Mouse (Mus musculus): ENCODE results near the gene Kiss1r. TPM values are rescaled to one million over a fixed set of nuclear protein-coding genes. Genes with fewer than 3 reads are reported as not detected.

The Kiss1r gene
- polyA plus RNA-seq, 1 experiment from 2014 or later: 3.7 TPM

GRCm38 (mm10) chr10:79966886-79967400 lies 50.2 kb downstream of the Kiss1r start:
- no peak for ATAC-seq
- WGBS: 93% methylated on average over 5 of the region's 5 CpGs
- Histone ChIP-seq H3K36me3 (ENCODE audit: control insufficient read depth, insufficient read depth, low read length) (peaks cover 32% of the 10 kb centered on the region), H3K9ac (ENCODE audit: low read depth, low read length) (no peak overlapping the region), H3K4me3 (ENCODE audit: low read length) (no peak overlapping the region), H3K27me3 (replicated peaks; ENCODE audit: control insufficient read depth, insufficient read depth, low read length) (peaks cover 19% of the 10 kb centered on the region), H3K4me2 (ENCODE audit: low read length) (no peak overlapping the region), H3K27ac (ENCODE audit: low read depth, low read length) (no peak overlapping the region), H3K9me3 (ENCODE audit: control insufficient read depth, low read length) (no peaks in the 10 kb centered on the region), H3K4me1 (ENCODE audit: control insufficient read depth, insufficient read depth, low read depth, low read length) (peaks cover 7% of the 10 kb centered on the region)

GRCm38 (mm10) chr10:79968181-79968580 lies 51.4 kb downstream of the Kiss1r start:
- Histone ChIP-seq H3K9ac (ENCODE audit: low read depth, low read length) (no peak overlapping the region), H3K4me1 (ENCODE audit: control insufficient read depth, insufficient read depth, low read depth, low read length) (peaks cover 7% of the 10 kb centered on the region), H3K27ac (ENCODE audit: low read depth, low read length) (no peak overlapping the region), H3K36me3 (ENCODE audit: control insufficient read depth, insufficient read depth, low read length) (peaks cover 25% of the 10 kb centered on the region), H3K4me2 (ENCODE audit: low read length) (no peak overlapping the region), H3K4me3 (ENCODE audit: low read length) (no peak overlapping the region), H3K27me3 (replicated peaks; ENCODE audit: control insufficient read depth, insufficient read depth, low read length) (peaks cover 23% of the 10 kb centered on the region), H3K9me3 (ENCODE audit: control insufficient read depth, low read length) (no peaks in the 10 kb centered on the region)
- 71% methylated on average over 1 of the region's 1 CpGs for WGBS
- no peak for ATAC-seq

- Histone ChIP-seq H3K27me3 (replicated peaks; ENCODE audit: control insufficient read depth, insufficient read depth, low read length) (peaks cover 23% of the 10 kb centered on the region), H3K9ac (ENCODE audit: low read depth, low read length) (no peak overlapping the region), H3K4me3 (ENCODE audit: low read length) (no peak overlapping the region), H3K4me1 (ENCODE audit: control insufficient read depth, insufficient read depth, low read depth, low read length) (peaks cover 7% of the 10 kb centered on the region), H3K4me2 (ENCODE audit: low read length) (no peak overlapping the region), H3K9me3 (ENCODE audit: control insufficient read depth, low read length) (no peaks in the 10 kb centered on the region), H3K27ac (ENCODE audit: low read depth, low read length) (no peak overlapping the region; the same call in 1 of the 2 replicates), H3K36me3 (ENCODE audit: control insufficient read depth, insufficient read depth, low read length) (peaks cover 30% of the 10 kb centered on the region)
- ATAC-seq: no peak
- 8% methylated on average over 3 of the region's 3 CpGs for WGBS
Measured at GRCm38 (mm10) chr10:79969124-79969568, 52.4 kb downstream of the Kiss1r start.

- peak within 1 kb of the TSS; percentile 72 for H3K4me2 ChIP-seq (ENCODE audit: low read length)
- ATAC-seq: peak; percentile 18; the same call in 1 of the 2 replicates
- WGBS: 8% methylated on average over 36 of the region's 47 CpGs
- no peak within 1 kb of the TSS for H3K27ac ChIP-seq (ENCODE audit: low read depth, low read length)
- H3K4me3 ChIP-seq (ENCODE audit: low read length): peak within 1 kb of the TSS; percentile 42
- peak within 1 kb of the TSS; percentile 64 for H3K9ac ChIP-seq (ENCODE audit: low read depth, low read length)
- no peaks in the 10 kb centered on the region for H3K9me3 ChIP-seq (ENCODE audit: control insufficient read depth, low read length)
- peaks cover 23% of the 10 kb centered on the region for H3K27me3 ChIP-seq (replicated peaks; ENCODE audit: control insufficient read depth, insufficient read depth, low read length)
- H3K4me1 ChIP-seq (ENCODE audit: control insufficient read depth, insufficient read depth, low read depth, low read length): peaks cover 7% of the 10 kb centered on the region
- H3K36me3 ChIP-seq (ENCODE audit: control insufficient read depth, insufficient read depth, low read length): peaks cover 30% of the 10 kb centered on the region
Measured at GRCm38 (mm10) chr10:79970415-79971182, 53.8 kb downstream of the Kiss1r start, which contains the start of gene Grin3b. TSS of gene Grin3b (plus strand) at chr10:79970715.

- Histone ChIP-seq H3K9me3 (ENCODE audit: control insufficient read depth, low read length) (no peaks in the 10 kb centered on the region), H3K4me1 (ENCODE audit: control insufficient read depth, insufficient read depth, low read depth, low read length) (peaks cover 7% of the 10 kb centered on the region), H3K27me3 (replicated peaks; ENCODE audit: control insufficient read depth, insufficient read depth, low read length) (peaks cover 23% of the 10 kb centered on the region), H3K4me3 (ENCODE audit: low read length) (peak overlapping the region; percentile 42), H3K9ac (ENCODE audit: low read depth, low read length) (peak overlapping the region; percentile 64), H3K4me2 (ENCODE audit: low read length) (peak overlapping the region; percentile 72), H3K36me3 (ENCODE audit: control insufficient read depth, insufficient read depth, low read length) (peaks cover 32% of the 10 kb centered on the region), H3K27ac (ENCODE audit: low read depth, low read length) (no peak overlapping the region)
- 4% methylated on average over 21 of the region's 21 CpGs for WGBS
- peak; percentile 12; the same call in 1 of the 2 replicates for ATAC-seq
Measured at GRCm38 (mm10) chr10:79971183-79971497, 54.4 kb downstream of the Kiss1r start.

Other genes starting within 250 kb of the Kiss1r start
- gene Tpgs1, start 247.6 kb upstream of the Kiss1r start, polyA plus RNA-seq (2015; fragmentation: Nextera tagmentation; extraction: Ambion mirVana): 107 and 124 TPM in 2 replicates
- 73.5 and 84.7 TPM in 2 replicates for gene Cdc34, start 234.8 kb upstream of the Kiss1r start, polyA plus RNA-seq (2015; fragmentation: Nextera tagmentation; extraction: Ambion mirVana)
- 1.7 TPM in 2 replicates for gene Gzmm, start 228.0 kb upstream of the Kiss1r start, polyA plus RNA-seq (2015; fragmentation: Nextera tagmentation; extraction: Ambion mirVana)
- gene Bsg, start 212.5 kb upstream of the Kiss1r start, polyA plus RNA-seq (2015; fragmentation: Nextera tagmentation; extraction: Ambion mirVana): 1,077 and 1,193 TPM in 2 replicates
- gene Hcn2, start 200.3 kb upstream of the Kiss1r start, polyA plus RNA-seq (2015; fragmentation: Nextera tagmentation; extraction: Ambion mirVana): 1.2 and 1.4 TPM in 2 replicates
- 37.1 and 50.6 TPM in 2 replicates for gene Polrmt, start 170.4 kb upstream of the Kiss1r start, polyA plus RNA-seq (2015; fragmentation: Nextera tagmentation; extraction: Ambion mirVana)
- gene Fgf22, start 161.9 kb upstream of the Kiss1r start, polyA plus RNA-seq (2015; fragmentation: Nextera tagmentation; extraction: Ambion mirVana): 1.9 and 3.1 TPM in 2 replicates
- gene Rnf126, start 150.0 kb upstream of the Kiss1r start, polyA plus RNA-seq (2015; fragmentation: Nextera tagmentation; extraction: Ambion mirVana): 74.2 and 101 TPM in 2 replicates
- 2.6 and 3.0 TPM in 2 replicates for gene Fstl3, start 139.7 kb upstream of the Kiss1r start, polyA plus RNA-seq (2015; fragmentation: Nextera tagmentation; extraction: Ambion mirVana)
- gene Prss57, start 126.0 kb upstream of the Kiss1r start, polyA plus RNA-seq (2015; fragmentation: Nextera tagmentation; extraction: Ambion mirVana): 0.31 TPM in 1 of 2 replicates, not detected in the other
- gene Palm, start 123.4 kb upstream of the Kiss1r start, polyA plus RNA-seq (2015; fragmentation: Nextera tagmentation; extraction: Ambion mirVana): 297 and 309 TPM in 2 replicates
- gene Misp, start 96.0 kb upstream of the Kiss1r start, polyA plus RNA-seq (2015; fragmentation: Nextera tagmentation; extraction: Ambion mirVana): 0.46 and 0.59 TPM in 2 replicates
- gene Ptbp1, start 62.5 kb upstream of the Kiss1r start, polyA plus RNA-seq (2015; fragmentation: Nextera tagmentation; extraction: Ambion mirVana): 61.2 and 79.2 TPM in 2 replicates
- gene Prtn3, start 42.5 kb upstream of the Kiss1r start, polyA plus RNA-seq (2015; fragmentation: Nextera tagmentation; extraction: Ambion mirVana): 10.4 and 11.2 TPM in 2 replicates
- gene Plppr3, start 42.3 kb upstream of the Kiss1r start, polyA plus RNA-seq (2015; fragmentation: Nextera tagmentation; extraction: Ambion mirVana): 387 and 426 TPM in 2 replicates
- 0.26 and 0.32 TPM in 2 replicates for gene Elane, start 30.7 kb upstream of the Kiss1r start, polyA plus RNA-seq (2015; fragmentation: Nextera tagmentation; extraction: Ambion mirVana)
- gene Cfd, start 26.1 kb upstream of the Kiss1r start, polyA plus RNA-seq (2015; fragmentation: Nextera tagmentation; extraction: Ambion mirVana): not detected in 2 replicates
- gene Med16, start 8.0 kb upstream of the Kiss1r start, polyA plus RNA-seq (2015; fragmentation: Nextera tagmentation; extraction: Ambion mirVana): 48.2 and 53.8 TPM in 2 replicates
- 1.4 and 18.3 TPM in 2 replicates for gene Gm26602, start 6.1 kb upstream of the Kiss1r start, polyA plus RNA-seq (2015; fragmentation: Nextera tagmentation; extraction: Ambion mirVana)
- 293 and 300 TPM in 2 replicates for gene R3hdm4, start 4.2 kb downstream of the Kiss1r start, polyA plus RNA-seq (2015; fragmentation: Nextera tagmentation; extraction: Ambion mirVana)
- gene Arid3a, start 10.1 kb downstream of the Kiss1r start, polyA plus RNA-seq (2015; fragmentation: Nextera tagmentation; extraction: Ambion mirVana): 1.6 and 1.7 TPM in 2 replicates
- 97.7 and 102 TPM in 2 replicates for gene Wdr18, start 43.2 kb downstream of the Kiss1r start, polyA plus RNA-seq (2015; fragmentation: Nextera tagmentation; extraction: Ambion mirVana)
- 0.45 and 0.46 TPM in 2 replicates for gene Grin3b, start 53.7 kb downstream of the Kiss1r start, polyA plus RNA-seq (2015; fragmentation: Nextera tagmentation; extraction: Ambion mirVana)
- 11.7 and 17.4 TPM in 2 replicates for gene Tmem259, start 67.4 kb downstream of the Kiss1r start, polyA plus RNA-seq (2015; fragmentation: Nextera tagmentation; extraction: Ambion mirVana)
- gene Cnn2, start 71.6 kb downstream of the Kiss1r start, polyA plus RNA-seq (2015; fragmentation: Nextera tagmentation; extraction: Ambion mirVana): 30.5 and 38.9 TPM in 2 replicates
- gene Abca7, start 79.5 kb downstream of the Kiss1r start, polyA plus RNA-seq (2015; fragmentation: Nextera tagmentation; extraction: Ambion mirVana): 4.2 and 5.1 TPM in 2 replicates
- gene Arhgap45, start 99.7 kb downstream of the Kiss1r start, polyA plus RNA-seq (2015; fragmentation: Nextera tagmentation; extraction: Ambion mirVana): 1.7 and 2.2 TPM in 2 replicates
- 141 and 143 TPM in 2 replicates for gene Polr2e, start 122.8 kb downstream of the Kiss1r start, polyA plus RNA-seq (2015; fragmentation: Nextera tagmentation; extraction: Ambion mirVana)
- 601 and 643 TPM in 2 replicates for gene Gpx4, start 130.2 kb downstream of the Kiss1r start, polyA plus RNA-seq (2015; fragmentation: Nextera tagmentation; extraction: Ambion mirVana)
- 10.3 and 13.0 TPM in 2 replicates for gene Sbno2, start 188.6 kb downstream of the Kiss1r start, polyA plus RNA-seq (2015; fragmentation: Nextera tagmentation; extraction: Ambion mirVana)
- 17.7 and 18.3 TPM in 2 replicates for gene Stk11, start 198.8 kb downstream of the Kiss1r start, polyA plus RNA-seq (2015; fragmentation: Nextera tagmentation; extraction: Ambion mirVana)
- gene Atp5d, start 221.7 kb downstream of the Kiss1r start, polyA plus RNA-seq (2015; fragmentation: Nextera tagmentation; extraction: Ambion mirVana): 554 and 581 TPM in 2 replicates
- gene Cbarp, start 223.9 kb downstream of the Kiss1r start, polyA plus RNA-seq (2015; fragmentation: Nextera tagmentation; extraction: Ambion mirVana): 98.8 and 130 TPM in 2 replicates
- 16.0 and 16.1 TPM in 2 replicates for gene Midn, start 231.3 kb downstream of the Kiss1r start, polyA plus RNA-seq (2015; fragmentation: Nextera tagmentation; extraction: Ambion mirVana)
- 288 and 311 TPM in 2 replicates for gene Cirbp, start 249.0 kb downstream of the Kiss1r start, polyA plus RNA-seq (2015; fragmentation: Nextera tagmentation; extraction: Ambion mirVana)